Mouse (Mus musculus) thymus, postnatal 0 days (tissue): ENCODE measurements at regions not wholly inside any gene's neighbourhood (a gene's known extent, or its start where the extent isn't known, plus 50 kb on each side); places are given as distances from the start of the nearest gene placed in this dataset.
"Not testable (repeated sequence)": the region's sequence is repeated elsewhere in the genome, so short reads cannot be mapped to it uniquely, and the experiment has no call there.

ENCODE experiments used
- DNase-seq: peaks from one replicate; pipeline ENCODE4 v3.0.0-alpha.2; 2015; ENCODE audit warnings: low spot score

GRCm38 (mm10) chr3:38321620-38322019, 163.0 kb downstream of the Ankrd50 start:
- DNase-seq: no peak

DNA sequence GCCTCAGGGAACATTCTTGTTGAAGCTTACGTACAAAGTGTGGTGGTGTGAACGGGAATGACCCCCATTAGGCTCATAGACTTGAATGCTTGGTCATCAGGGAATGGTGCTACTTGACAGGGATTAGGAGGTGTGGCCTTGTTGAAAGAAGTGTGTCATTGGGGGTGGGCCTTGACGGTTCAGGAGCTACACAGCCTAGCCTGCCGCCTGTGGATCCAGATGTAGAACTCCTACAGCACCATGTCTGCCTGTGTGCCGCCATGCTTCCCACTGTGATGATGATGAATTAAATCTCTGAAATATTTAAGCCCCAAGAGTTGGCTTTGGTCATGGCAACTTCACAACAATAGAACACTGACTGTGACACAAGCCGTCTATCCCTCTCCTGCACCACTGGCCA, 163.6 kb downstream of the Ankrd50 start:
- no peak for DNase-seq

- DNase-seq: no peak
These were observed 171.8 kb downstream of the Ankrd50 start for GRCm38 (mm10) chr3:38312834-38313233.

- DNase-seq: no peak
These were observed 172.5 kb downstream of the Ankrd50 start for GRCm38 (mm10) chr3:38312121-38312520.

DNA sequence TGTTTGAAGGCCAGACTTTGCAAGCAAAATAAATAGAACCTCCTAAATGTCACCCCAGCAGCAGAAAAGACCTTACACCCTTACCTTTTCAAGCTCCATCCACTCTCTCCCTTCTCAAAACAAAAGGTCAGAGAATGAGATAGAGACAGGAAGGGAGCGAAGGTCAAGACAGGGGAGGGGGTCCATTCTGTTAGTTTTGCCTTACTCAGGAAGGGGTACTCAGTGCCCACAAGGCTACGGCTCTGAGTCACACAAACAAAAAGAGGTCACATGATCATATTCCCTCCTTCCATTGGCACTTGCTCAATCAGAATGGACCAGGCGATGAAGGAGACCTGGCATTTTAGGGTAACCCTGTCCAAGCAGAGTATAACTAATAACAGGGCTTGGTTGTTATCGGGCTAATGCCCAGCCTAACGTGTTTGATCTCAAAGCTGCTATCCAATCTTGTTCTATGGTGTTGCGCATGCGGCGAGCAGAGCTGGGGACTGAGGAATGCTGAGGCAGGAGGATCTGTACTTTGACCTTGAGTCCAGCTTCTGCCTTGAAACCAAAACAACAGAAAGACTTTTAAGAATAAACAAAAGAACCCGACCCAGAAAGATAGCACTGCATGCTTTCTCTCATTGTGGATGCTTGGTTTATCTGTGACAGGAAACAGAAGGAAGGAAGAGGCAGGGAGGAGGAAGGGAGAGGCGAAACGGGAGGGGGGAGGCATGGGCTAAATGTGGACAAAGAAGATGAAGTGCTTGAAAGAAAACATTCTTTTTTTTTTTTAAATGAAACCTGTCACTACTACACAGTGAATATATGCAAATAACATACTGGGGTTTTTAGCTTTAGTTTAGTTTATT, 184.5 kb downstream of the Ankrd50 start:
- DNase-seq: no peak

- no peak for DNase-seq
These were observed 185.3 kb downstream of the Ankrd50 start for GRCm38 (mm10) chr3:38299236-38299897.

- DNase-seq: no peak
These were observed 187.1 kb downstream of the Ankrd50 start for GRCm38 (mm10) chr3:38297499-38297898.

DNA sequence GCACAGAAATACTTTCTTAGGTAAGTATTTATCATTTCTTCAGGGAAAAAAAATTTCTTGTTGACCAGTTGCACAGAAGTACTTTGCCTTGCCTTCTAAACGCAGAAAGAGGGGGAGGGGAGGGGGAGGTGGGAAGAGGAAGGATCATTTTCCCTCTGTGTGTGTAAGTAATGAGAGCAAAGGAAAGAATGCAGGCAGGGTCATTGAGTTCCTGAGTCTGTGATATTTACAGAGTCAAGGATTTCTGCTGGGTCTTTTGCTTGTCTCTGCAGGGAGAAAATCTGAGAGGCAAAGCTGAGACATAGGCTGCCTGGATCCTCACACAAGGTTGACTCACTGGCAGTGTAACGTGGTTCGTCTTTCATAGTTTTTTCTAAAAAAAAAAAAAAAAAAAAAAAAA, 195.6 kb downstream of the Ankrd50 start:
- DNase-seq: no peak

DNA sequence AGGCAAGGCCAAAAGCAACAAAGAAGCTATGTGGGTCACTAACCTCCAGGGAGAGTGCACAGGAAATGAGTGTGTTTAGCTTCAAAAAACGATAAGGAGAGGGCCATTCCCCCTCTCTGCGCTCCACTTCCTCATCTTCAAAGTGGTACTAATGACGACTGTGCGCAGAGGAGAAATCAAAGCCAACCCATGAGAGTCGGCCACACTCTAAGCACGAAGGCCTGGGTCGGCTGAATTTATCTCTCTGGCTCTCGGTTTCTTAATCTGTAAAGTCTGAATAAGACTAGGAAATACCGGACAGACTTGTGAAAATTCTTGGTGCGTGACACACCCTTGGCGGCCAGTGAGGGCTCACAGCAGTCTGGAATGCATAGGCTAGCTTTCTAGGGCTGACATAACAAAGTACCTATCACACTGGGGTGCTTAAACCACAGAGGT, 200.9 kb downstream of the Ankrd50 start:
- DNase-seq: peak; percentile 71

DNA sequence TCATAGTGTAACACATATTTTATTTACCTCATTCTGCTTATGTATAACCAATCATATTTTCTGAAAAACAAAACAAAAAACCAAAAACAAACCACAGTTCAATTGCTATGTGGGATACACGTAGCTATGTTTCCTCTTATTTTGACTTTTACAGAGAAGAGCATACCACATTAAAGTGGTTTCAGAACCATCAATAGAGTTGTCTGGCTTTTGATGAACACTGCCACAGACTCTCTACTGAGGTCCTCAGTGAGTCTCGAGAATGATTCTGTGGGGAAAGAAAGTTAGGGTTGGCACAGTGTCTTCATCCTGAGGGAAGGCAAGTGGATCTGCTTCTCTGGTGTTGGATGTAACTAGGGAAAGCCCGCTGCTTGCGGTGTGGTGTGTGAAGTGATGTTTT, 201.8 kb downstream of the Ankrd50 start:
- peak; percentile 49 for DNase-seq

DNA sequence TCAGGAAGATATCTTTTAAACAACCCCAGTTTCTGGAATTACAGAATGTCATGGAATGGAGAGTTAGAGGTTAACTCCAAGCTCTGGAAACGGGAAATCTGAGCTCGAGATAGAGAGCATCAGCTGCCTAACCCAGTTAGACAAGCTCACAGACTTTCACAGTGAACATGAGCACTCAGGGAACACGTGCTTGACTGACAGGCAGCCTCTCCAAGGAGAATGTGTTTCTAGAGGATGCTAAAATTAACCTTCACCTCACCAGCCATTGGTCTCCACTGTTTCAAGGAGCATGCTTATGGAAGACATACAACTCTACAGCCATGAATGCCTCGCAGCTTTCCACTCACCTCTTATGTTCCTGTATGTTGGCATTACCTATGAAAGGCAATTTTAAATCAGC, 203.0 kb downstream of the Ankrd50 start:
- peak; percentile 51 for DNase-seq

GRCm38 (mm10) chr3:38280876-38281275, 203.8 kb downstream of the Ankrd50 start:
- DNase-seq: peak; percentile 69

- peak; percentile 95 for DNase-seq
These were observed 204.5 kb downstream of the Ankrd50 start for GRCm38 (mm10) chr3:38280105-38280504.

DNA sequence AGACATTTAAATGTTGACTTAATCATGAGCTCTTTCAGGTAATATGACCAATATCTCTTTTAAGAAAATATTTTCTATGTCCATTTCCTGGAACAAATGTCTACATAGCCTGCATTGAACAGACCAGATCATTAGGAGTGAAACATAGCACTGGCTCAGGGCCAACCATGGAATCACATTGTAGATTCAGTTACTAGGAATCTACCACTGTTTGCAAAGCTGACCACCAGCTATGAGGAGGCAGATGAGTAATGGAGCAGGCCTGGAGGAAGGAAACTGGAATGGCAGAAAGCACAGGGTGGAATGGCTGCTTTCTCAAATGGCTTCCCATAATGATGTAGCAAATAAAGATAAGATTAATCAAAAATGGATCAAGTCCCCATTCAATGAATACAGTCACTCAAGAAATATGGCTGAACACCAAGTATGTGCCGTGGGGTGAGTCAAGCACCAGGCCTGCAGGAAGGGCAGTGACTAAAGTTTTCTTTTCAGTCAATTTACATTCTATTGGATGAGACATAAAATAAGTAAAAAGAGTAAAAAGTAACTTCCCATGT, 207.6 kb downstream of the Ankrd50 start:
- no peak for DNase-seq

- DNase-seq: no peak
These were observed 209.3 kb downstream of the Ankrd50 start for GRCm38 (mm10) chr3:38275321-38275720.

- no peak for DNase-seq
These were observed 213.9 kb downstream of the Ankrd50 start for GRCm38 (mm10) chr3:38270742-38271141.

DNA sequence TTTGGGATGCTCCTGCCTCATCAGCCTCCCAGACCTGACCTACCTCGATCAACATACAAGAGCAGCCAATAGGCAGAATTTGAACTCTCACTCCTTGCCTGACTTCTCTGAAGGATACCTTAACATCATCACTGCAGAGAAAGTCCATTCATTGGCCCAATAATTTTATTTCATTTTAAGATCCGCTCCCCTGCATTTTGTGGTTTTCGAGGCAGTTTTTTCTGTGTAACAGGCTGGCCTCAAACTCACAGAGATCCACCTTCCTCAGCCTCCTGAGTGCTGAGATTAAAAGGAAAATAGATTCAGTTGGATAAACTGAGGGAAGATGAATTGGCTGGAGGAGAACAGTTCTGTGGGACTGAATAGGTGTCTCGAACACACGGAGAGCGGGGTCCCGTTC, 216.4 kb downstream of the Ankrd50 start:
- DNase-seq: no peak

DNA sequence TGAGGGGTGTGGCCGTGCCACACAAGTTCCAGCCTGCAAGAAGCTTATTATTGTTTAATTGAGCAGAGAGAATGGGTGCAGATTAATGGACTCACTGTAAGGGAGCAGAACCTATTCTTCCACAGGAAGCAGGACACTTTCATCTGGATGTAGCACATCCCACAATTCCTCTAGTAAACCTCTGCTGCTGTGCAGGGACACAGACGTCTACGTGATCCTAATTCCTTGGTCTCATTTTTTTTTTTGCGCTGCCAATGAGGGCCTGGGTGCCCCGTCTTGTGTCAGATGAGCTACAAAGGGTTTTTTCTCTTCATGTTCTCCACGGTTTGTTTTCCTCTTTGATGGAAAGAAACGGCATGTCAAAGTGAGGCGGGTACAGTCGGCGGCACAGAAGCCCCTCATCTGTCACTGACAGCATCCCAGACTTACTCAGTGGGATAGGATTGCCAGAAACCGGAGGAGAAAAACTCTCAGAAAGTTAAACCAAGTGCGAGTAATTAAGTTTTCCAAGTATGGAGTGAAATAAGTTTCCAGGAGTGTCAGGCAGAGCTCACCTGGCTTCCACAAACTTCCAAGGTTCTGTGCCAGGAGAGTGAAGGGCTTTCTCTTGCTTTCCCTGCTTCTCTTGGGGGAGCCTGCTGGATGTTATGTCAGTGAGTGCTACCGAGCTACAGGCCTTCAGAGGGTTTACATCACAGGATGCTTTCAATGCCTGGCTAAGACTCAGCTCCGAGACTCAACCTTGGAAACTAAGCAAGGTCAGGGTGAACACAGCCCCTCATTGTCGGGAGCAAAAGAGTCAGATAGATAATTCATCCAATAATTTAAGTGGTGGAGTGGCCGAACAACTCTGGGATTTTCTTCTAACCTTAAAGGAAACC, 221.1 kb downstream of the Ankrd50 start:
- no peak for DNase-seq

DNA sequence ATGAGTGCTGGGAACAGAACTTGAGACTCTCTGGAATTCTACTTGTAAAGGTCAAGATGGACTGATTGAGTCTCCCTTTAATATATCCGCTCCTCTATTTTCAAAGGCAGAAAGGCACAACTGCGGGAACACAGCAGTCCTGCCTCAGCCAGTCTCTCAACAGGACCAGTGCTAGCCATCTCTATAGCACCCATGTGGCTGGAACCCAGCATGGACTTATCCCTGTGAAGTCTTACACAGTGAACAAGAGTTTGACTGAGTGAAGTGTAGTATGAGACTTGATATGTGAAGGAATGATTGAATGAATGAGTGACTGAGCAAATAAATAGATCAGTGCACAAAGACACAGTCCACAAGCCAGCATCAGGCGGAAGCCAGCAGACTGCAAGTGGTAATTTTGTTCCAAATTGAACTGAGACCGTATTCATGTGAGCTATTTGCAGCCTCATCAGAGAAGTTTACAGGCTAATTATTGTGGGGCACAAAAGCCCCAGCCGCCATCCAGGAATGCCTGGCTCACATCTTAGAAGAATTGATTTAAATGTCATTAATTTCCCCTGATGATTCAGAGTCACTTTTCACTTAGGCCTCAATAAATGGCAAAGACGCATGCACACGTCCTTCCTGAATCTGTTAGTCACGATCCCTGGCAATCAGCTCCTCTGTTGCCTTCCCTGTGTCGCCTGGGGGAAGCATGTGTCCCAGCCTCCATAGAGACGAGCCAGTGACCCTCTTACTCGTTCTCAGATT, 223.1 kb downstream of the Ankrd50 start:
- DNase-seq: no peak

GRCm38 (mm10) chr3:38259223-38259622, 225.4 kb downstream of the Ankrd50 start:
- DNase-seq: not testable (repeated sequence)

DNA sequence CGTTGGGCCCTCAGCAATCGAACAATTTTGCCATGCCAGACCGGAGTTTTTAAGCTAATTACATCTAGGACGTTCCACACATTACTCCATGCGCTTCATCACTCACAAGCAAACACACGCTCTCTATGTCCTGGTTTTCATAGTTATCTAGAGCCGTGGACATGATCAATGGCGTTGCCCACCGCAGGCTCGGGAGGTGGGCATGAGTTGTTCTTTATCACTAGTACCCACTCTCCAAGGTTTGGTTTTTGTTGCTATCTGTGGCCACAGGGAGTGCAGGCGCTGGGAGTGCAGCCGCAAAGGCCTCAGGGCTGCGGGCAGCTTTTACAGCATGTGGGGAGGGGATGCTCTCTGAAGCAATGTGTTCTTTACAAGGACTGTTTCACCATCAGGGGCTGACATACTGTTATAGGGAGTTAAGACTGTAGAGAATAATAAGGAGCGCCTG, 226.8 kb downstream of the Ankrd50 start:
- peak; percentile 17 for DNase-seq
